Comparison of ENCODE assay signal across 23 mouse cellular contexts in genomic region chr5:139091713-139092112, GRCm38 (mm10). TPM values are rescaled to one million over a fixed set of nuclear protein-coding genes. Genes with fewer than 3 reads are reported as not detected.
DNase-seq lines count a peak whose midpoint lies in the region; ATAC-seq and TF ChIP-seq lines count a peak whose summit lies in the region.
"Had no signal": no experiment of that assay in that cellular context is flagged by ENCODE, and none has a peak within 500 bp of the region (broad histone marks: within the 10 kb centered on the region; RNA-seq: fewer than 3 reads in every experiment).

No protein-coding gene starts in this region.

- no peak overlapping the region for H3K9ac ChIP-seq in midbrain, embryonic 11.5 days (ENCODE audit: low read length)
- no peak overlapping the region for H3K9ac ChIP-seq in midbrain, embryonic 14.5 days (replicated peaks; ENCODE audit: low read length)
- H3K9ac ChIP-seq: embryonic facial prominence, embryonic 12.5 days; forebrain, embryonic 13.5 days; forebrain, embryonic 15.5 days; forebrain, postnatal 0 days had no signal

- no peak for TF ChIP-seq POLR2A in cerebellum, adult 2 months (IDR thresholded peaks at IDR 0.05; ENCODE audit: borderline replicate concordance, insufficient read depth, low read length)

- H3K4me2 ChIP-seq in midbrain, embryonic 11.5 days: no peak overlapping the region
- no peak overlapping the region for H3K4me2 ChIP-seq in midbrain, embryonic 14.5 days (ENCODE audit: low read length)
- H3K4me2 ChIP-seq: embryonic facial prominence, embryonic 12.5 days; forebrain, embryonic 13.5 days; forebrain, embryonic 15.5 days had no signal

- DNase-seq in cerebellum, adult 11-12 months: peak; percentile 53
- DNase-seq in cerebellum, postnatal 14 days: no peak
- peak; percentile 46 to 68 for DNase-seq in cerebellum, adult 2 months
- DNase-seq in cerebellum, adult 9-11 months: no peak
- DNase-seq in cerebellum, postnatal 36 days: peak; percentile 39 to 42
- no peak for DNase-seq in cerebellum, postnatal 4 days (ENCODE audit: low spot score in 2 of 2)
- DNase-seq in midbrain, embryonic 11.5 days (ENCODE audit: low spot score, missing footprints): peak; percentile 17
- no peak for DNase-seq in midbrain, embryonic 14.5 days
- DNase-seq: adrenal gland, adult 8-10 months; adrenal gland, postnatal 14 days; adrenal gland, postnatal 36 days; B cell, adult 2 months; cerebellum, adult 9-10 months; forebrain, postnatal 0 days had no signal

- H3K27me3 ChIP-seq in cerebellum, adult 2 months (ENCODE audit: control insufficient read depth, insufficient read depth, low read length): no peaks in the 10 kb centered on the region
- H3K27me3 ChIP-seq in midbrain, embryonic 11.5 days (ENCODE audit: control insufficient read depth, insufficient read depth, low read length): no peaks in the 10 kb centered on the region
- no peaks in the 10 kb centered on the region for H3K27me3 ChIP-seq in midbrain, embryonic 14.5 days (ENCODE audit: control insufficient read depth, insufficient read depth, low read length)
- H3K27me3 ChIP-seq: CH12.LX; embryonic facial prominence, embryonic 12.5 days; forebrain, embryonic 13.5 days; forebrain, embryonic 15.5 days; Patski had no signal

- H3K36me3 ChIP-seq in midbrain, embryonic 11.5 days (ENCODE audit: control insufficient read depth, insufficient read depth, low read length): no peaks in the 10 kb centered on the region
- H3K36me3 ChIP-seq in midbrain, embryonic 14.5 days (ENCODE audit: control insufficient read depth, insufficient read depth, low read length): no peaks in the 10 kb centered on the region
- H3K36me3 ChIP-seq: embryonic facial prominence, embryonic 10.5 days; embryonic facial prominence, embryonic 12.5 days; forebrain, embryonic 15.5 days; G1E had no signal

- no peaks in the 10 kb centered on the region for H3K9me3 ChIP-seq in midbrain, embryonic 11.5 days (ENCODE audit: control insufficient read depth, low read length)
- H3K9me3 ChIP-seq in midbrain, embryonic 14.5 days (ENCODE audit: control insufficient read depth, low read length): no peaks in the 10 kb centered on the region
- H3K9me3 ChIP-seq: embryonic facial prominence, embryonic 10.5 days; embryonic facial prominence, embryonic 12.5 days; forebrain, embryonic 13.5 days; forebrain, embryonic 15.5 days; G1E had no signal

- no peak for ATAC-seq in midbrain, embryonic 11.5 days (ENCODE audit: low FRiP score)
- ATAC-seq in midbrain, embryonic 14.5 days (ENCODE audit: low FRiP score, low TSS enrichment): no peak
- ATAC-seq: activated CD4-positive, CD25-positive, alpha-beta regulatory T cell, adult 4 months; CD4-positive, CD25-positive, alpha-beta regulatory T cell, adult 4 months; forebrain, embryonic 13.5 days; forebrain, embryonic 15.5 days; forebrain, postnatal 0 days; Patski had no signal

- peaks cover 9% of the 10 kb centered on the region for H3K4me1 ChIP-seq in cerebellum, adult 2 months (ENCODE audit: control insufficient read depth, insufficient read depth, low read length)
- H3K4me1 ChIP-seq in midbrain, embryonic 11.5 days (ENCODE audit: control insufficient read depth, insufficient read depth, low read length): no peaks in the 10 kb centered on the region
- no peaks in the 10 kb centered on the region for H3K4me1 ChIP-seq in midbrain, embryonic 14.5 days (ENCODE audit: control insufficient read depth, insufficient read depth, low read length)
- H3K4me1 ChIP-seq: forebrain, embryonic 13.5 days; forebrain, embryonic 15.5 days had no signal

- 21% methylated on average over 3 of the region's 3 CpGs for WGBS in cerebellum, adult 2 months
- WGBS in midbrain, embryonic 11.5 days: 89% methylated on average over 3 of the region's 3 CpGs
- 88% methylated on average over 3 of the region's 3 CpGs for WGBS in midbrain, embryonic 14.5 days

- no peak overlapping the region for H3K4me3 ChIP-seq in cerebellum, adult 2 months (replicated peaks; ENCODE audit: insufficient read depth, low read depth, low read length)
- no peak overlapping the region for H3K4me3 ChIP-seq in midbrain, embryonic 11.5 days (ENCODE audit: low read depth, low read length)
- no peak overlapping the region for H3K4me3 ChIP-seq in midbrain, embryonic 14.5 days (replicated peaks; ENCODE audit: low read depth, low read length)
- H3K4me3 ChIP-seq: embryonic facial prominence, embryonic 10.5 days; embryonic facial prominence, embryonic 12.5 days; forebrain, embryonic 13.5 days; forebrain, embryonic 15.5 days had no signal

- no peak overlapping the region for H3K27ac ChIP-seq in cerebellum, adult 2 months (ENCODE audit: insufficient read depth, low read length)
- no peak overlapping the region for H3K27ac ChIP-seq in midbrain, embryonic 11.5 days (ENCODE audit: low read depth, low read length)
- H3K27ac ChIP-seq in midbrain, embryonic 14.5 days (replicated peaks; ENCODE audit: low read depth, low read length): no peak overlapping the region
- H3K27ac ChIP-seq: embryonic facial prominence, embryonic 10.5 days; embryonic facial prominence, embryonic 12.5 days; forebrain, embryonic 13.5 days; forebrain, embryonic 15.5 days had no signal

- TF ChIP-seq CTCF in cerebellum, adult 2 months (IDR thresholded peaks at IDR 0.05; ENCODE audit: borderline replicate concordance, insufficient read depth, low read depth, low read length): no peak

RNA-seq across cellular contexts. Expression of gene Prkar1b, which starts 58.1 kb away (rescaled TPM):
- 507 and 509 TPM in 2 replicates for polyA plus RNA-seq in cerebellum, adult 2 months (2012; rRNA removed)
- polyA plus RNA-seq in midbrain, embryonic 11.5 days (2014; fragmentation: Nextera tagmentation; extraction: Ambion mirVana): 19.5 and 20.2 TPM in 2 replicates
- polyA plus RNA-seq in midbrain, embryonic 14.5 days (2014; fragmentation: Nextera tagmentation; extraction: Ambion mirVana): 169 and 190 TPM in 2 replicates
- polyA plus RNA-seq: G1E had no signal

RNA-seq across cellular contexts. Expression of gene Dnaaf5, which starts 58.3 kb away (rescaled TPM):
- 7.0 and 7.9 TPM in 2 replicates for polyA plus RNA-seq in cerebellum, adult 2 months (2012; rRNA removed)
- 5.2 and 5.3 TPM in 2 replicates for polyA plus RNA-seq in midbrain, embryonic 11.5 days (2014; fragmentation: Nextera tagmentation; extraction: Ambion mirVana)
- polyA plus RNA-seq in midbrain, embryonic 14.5 days (2014; fragmentation: Nextera tagmentation; extraction: Ambion mirVana): 2.9 and 4.0 TPM in 2 replicates

Comparison
In these comparisons a context has a peak if more than half of its experiments do, and no peak if none do; other contexts are left out.
1. DNase-seq: peak in cerebellum, adult 11-12 months (single experiment), cerebellum, adult 2 months (2 of 2), cerebellum, postnatal 36 days (2 of 2) and midbrain, embryonic 11.5 days (single experiment); none in cerebellum, postnatal 14 days (0 of 2), cerebellum, adult 9-11 months (single experiment), cerebellum, postnatal 4 days (0 of 2) and midbrain, embryonic 14.5 days (single experiment).